Mouse (Mus musculus): Measurements from ENCODE around the gene Ptges.
"Not testable (repeated sequence)": the region's sequence is repeated elsewhere in the genome, so short reads cannot be mapped to it uniquely, and the experiment has no call there.

DNA sequence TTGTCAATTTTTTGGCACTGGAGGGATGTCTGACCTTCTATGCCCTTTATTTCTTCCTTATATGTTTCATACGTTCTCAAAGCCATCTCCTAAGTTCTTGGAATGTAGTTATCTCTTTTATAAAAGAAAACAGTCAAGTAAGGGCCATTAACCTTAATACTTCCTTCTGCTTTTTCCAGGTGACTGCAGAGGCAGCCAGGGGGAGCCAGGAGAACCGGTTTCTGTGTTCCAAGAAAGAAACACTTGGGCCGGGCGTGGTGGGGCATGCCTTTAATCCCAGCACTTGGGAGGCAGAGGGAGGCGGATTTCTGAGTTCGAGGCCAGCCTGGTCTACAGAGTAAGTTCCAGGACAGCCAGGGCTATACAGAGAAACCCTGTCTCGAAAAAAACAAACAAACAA, 12.5 kb upstream of the Ptges start:
- TF ChIP-seq CTCF (IDR thresholded peaks at IDR 0.05; ENCODE audit: low read depth) = 0 out of 2 replicates have a peak, but pooled peaks have one; percentile 3
- TF ChIP-seq EP300 (IDR thresholded peaks at IDR 0.05; ENCODE audit: low read depth) = not testable (repeated sequence)
